Mouse (Mus musculus): ENCODE measurements around the gene Chic2. TPM values are rescaled to one million over a fixed set of nuclear protein-coding genes. Genes with fewer than 3 reads are reported as not detected.

Gene Chic2
- polyA plus RNA-seq, 1 experiment from 2014 or later = 38.7 TPM

DNA sequence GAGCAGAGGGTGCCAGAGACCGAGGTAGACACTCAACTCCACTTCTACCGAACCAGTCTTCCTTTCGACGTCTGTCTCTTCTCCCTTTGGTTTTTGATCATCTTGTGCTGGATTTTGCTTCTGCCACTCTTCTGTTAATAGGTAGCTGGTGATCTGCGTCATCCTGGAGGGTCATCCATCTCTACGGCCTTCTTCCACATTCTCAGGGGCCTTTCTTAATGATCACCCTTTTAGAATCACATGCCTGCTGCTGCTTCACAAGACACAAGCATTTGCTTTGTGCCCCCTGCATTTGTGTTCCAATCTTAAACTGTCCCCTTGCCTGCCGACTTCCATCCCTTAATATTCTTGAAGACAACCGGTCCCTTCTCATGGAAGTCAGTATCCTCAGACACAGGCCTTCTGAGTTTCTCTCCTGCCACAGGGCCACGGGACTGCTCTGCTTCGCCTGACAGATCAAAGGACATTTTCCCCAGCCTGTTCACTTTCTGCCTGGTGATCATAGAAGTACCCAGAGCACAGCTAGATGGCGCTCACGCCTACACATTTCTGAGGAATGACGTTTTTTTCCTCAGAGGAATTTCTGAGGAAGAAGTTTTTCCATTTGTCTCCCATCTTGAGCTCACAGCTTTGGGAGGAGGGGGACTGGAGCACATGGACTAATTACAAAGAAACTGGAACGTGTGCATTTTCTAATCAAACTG, 83.6 kb downstream of the Chic2 start:
- H3K4me1 ChIP-seq (replicated peaks) = peaks cover 17% of the 10 kb centered on the region
- no peaks in the 10 kb centered on the region for H3K36me3 ChIP-seq
- peaks cover 97% of the 10 kb centered on the region for H3K27me3 ChIP-seq (ENCODE audit: insufficient read depth, poor library complexity, severe bottlenecking)
- no peaks in the 10 kb centered on the region for H3K9me3 ChIP-seq
- 25% methylated on average over 14 of the region's 14 CpGs for WGBS
- no peak overlapping the region for H3K4me3 ChIP-seq
- peak; percentile 76 for DNase-seq (ENCODE audit: low spot score)
- H3K27ac ChIP-seq = no peak overlapping the region

DNA sequence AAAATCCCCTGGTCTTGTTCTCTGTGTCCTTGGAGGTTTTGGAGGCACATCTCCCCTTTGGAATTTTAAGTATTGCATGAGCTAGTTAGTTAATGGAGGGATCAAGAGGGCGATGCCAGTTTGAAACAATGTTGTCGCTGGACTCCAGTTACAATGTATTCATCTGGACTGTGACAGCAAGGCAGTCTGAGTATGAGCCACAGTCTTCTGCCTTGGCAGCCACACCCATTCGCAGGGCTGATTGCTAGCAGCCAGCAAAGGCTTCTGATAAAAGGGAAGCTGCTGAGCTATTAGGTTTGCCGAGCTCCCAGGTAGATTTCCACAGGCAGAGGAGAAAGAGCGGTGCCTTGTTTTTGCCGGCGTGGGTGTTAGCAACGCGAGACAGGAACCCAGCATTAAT, 84.3 kb downstream of the Chic2 start:
- 59% methylated on average over 9 of the region's 9 CpGs for WGBS
- H3K4me1 ChIP-seq (replicated peaks) = peaks cover 20% of the 10 kb centered on the region
- no peak overlapping the region for H3K27ac ChIP-seq
- H3K4me3 ChIP-seq = no peak overlapping the region
- peaks cover 100% of the 10 kb centered on the region for H3K27me3 ChIP-seq (ENCODE audit: insufficient read depth, poor library complexity, severe bottlenecking)
- DNase-seq (ENCODE audit: low spot score) = no peak
- H3K9me3 ChIP-seq = no peaks in the 10 kb centered on the region
- no peaks in the 10 kb centered on the region for H3K36me3 ChIP-seq

DNA sequence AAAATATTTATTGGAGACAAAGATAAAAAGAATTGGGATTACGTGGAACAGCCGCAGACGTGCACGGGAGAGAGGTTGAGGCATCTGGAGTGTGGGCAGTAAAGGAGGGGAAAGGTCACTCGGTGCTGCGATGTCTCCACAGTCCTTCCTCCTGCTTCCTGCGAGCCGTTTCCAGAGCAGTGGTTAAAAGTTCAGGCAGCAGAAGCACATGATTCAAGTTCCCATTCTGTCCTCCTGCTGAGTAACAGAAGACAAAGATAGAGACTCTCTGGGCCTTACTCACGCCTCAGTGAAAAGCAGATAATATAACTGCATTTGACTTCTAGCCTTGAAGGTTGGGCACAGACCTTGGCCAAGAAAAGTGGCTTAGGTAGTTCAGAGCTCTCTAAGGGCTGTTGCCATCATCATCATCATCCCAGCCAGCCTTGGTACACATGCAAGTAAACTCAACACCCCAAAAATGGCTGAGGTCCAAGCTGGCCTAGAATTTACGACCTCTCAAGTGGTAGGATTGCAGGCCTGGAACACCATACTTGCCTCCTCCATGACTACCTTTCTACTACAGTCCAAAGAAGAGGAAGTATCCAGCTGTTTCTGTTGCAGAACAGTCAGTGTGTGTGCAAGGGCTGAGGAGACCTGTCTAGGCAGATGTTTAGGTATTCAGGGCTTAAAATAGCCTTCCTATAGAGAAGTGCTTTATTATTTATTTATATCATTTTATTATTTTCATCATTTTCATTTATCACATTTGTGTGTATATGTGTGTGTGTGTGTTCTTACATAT, 87.1 kb downstream of the Chic2 start:
- no peak for DNase-seq (ENCODE audit: low spot score)
- Histone ChIP-seq H3K36me3 (no peaks in the 10 kb centered on the region), H3K27me3 (ENCODE audit: insufficient read depth, poor library complexity, severe bottlenecking) (peaks cover 90% of the 10 kb centered on the region), H3K4me3 (no peak overlapping the region), H3K4me1 (replicated peaks) (peaks cover 20% of the 10 kb centered on the region), H3K9me3 (no peaks in the 10 kb centered on the region), H3K27ac (no peak overlapping the region)
- 64% methylated on average over 10 of the region's 10 CpGs for whole genome bisulfite sequencing

- peaks cover 20% of the 10 kb centered on the region for H3K4me1 ChIP-seq (replicated peaks)
Observed at GRCm38 (mm10) chr5:74956335-74956734, 88.2 kb downstream of the Chic2 start.

GRCm38 (mm10) chr5:74955565-74955964, 89.0 kb downstream of the Chic2 start:
- no peaks in the 10 kb centered on the region for H3K36me3 ChIP-seq

More at GRCm38 (mm10) chr5:74956335-74956734, 88.2 kb downstream of the Chic2 start:
- no peak for DNase-seq (ENCODE audit: low spot score)
- Histone ChIP-seq H3K27ac (no peak overlapping the region), H3K36me3 (no peaks in the 10 kb centered on the region), H3K9me3 (no peaks in the 10 kb centered on the region), H3K4me3 (no peak overlapping the region), H3K27me3 (ENCODE audit: insufficient read depth, poor library complexity, severe bottlenecking) (peaks cover 85% of the 10 kb centered on the region)
- 43% methylated on average over 9 of the region's 9 CpGs for WGBS

DNA sequence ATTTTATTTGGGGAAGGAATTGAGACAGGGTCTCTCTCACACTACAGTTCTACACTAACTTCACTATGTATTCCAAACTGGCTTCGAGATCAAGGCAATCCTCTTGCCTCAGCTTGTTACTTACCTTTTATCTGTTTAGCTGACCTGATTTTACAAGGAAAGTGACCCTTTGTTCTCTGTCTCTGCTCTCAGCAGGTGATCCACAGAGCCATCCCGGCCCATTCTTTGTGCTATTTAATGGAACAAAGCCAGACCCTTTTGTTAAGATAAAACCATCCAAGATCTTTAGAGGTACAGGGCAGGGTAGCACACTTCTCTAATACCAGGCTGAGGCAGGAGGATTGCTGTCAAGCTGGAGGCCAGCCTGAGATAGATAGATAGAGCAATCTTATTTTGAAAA, 91.6 kb downstream of the Chic2 start:
- Histone ChIP-seq H3K27me3 (ENCODE audit: insufficient read depth, poor library complexity, severe bottlenecking) (peaks cover 80% of the 10 kb centered on the region), H3K9me3 (no peaks in the 10 kb centered on the region), H3K4me1 (replicated peaks) (peaks cover 11% of the 10 kb centered on the region; the same call in 1 of the 2 replicates), H3K27ac (no peak overlapping the region), H3K36me3 (no peaks in the 10 kb centered on the region), H3K4me3 (no peak overlapping the region)
- WGBS = 26% methylated on average over 2 of the region's 2 CpGs
- no peak for DNase-seq (ENCODE audit: low spot score)

More at GRCm38 (mm10) chr5:74955565-74955964, 89.0 kb downstream of the Chic2 start:
- Histone ChIP-seq H3K27ac (no peak overlapping the region), H3K4me3 (no peak overlapping the region), H3K9me3 (no peaks in the 10 kb centered on the region), H3K27me3 (ENCODE audit: insufficient read depth, poor library complexity, severe bottlenecking) (peaks cover 84% of the 10 kb centered on the region), H3K4me1 (replicated peaks) (peaks cover 15% of the 10 kb centered on the region)
- WGBS = 84% methylated on average over 1 of the region's 1 CpGs
- no peak for DNase-seq (ENCODE audit: low spot score)

DNA sequence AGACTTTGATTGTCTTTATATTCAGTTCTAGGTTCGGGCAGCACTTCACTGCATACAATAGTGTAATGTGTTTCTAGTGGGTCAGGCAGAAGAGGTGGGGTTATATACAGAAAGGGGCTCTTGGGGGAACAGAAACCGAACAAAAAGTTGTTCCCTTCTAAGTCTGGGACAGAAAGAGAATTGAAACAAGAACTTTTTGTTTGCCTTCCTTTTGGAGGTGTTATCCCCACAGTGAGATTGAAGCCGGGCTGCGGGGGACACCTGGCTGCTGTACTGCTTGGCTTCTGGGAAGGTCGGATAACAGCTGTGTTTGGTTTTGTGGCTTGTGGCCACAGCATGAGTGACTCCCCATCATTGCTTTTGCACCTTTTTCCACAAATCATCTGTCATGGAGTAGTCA, 93.2 kb downstream of the Chic2 start:
- H3K9me3 ChIP-seq = no peaks in the 10 kb centered on the region
- no peaks in the 10 kb centered on the region for H3K36me3 ChIP-seq
- H3K4me1 ChIP-seq (replicated peaks) = peaks cover 7% of the 10 kb centered on the region; the same call in 1 of the 2 replicates
- no peak overlapping the region for H3K4me3 ChIP-seq
- no peak for DNase-seq (ENCODE audit: low spot score)
- H3K27ac ChIP-seq = no peak overlapping the region
- 85% methylated on average over 5 of the region's 5 CpGs for WGBS
- H3K27me3 ChIP-seq (ENCODE audit: insufficient read depth, poor library complexity, severe bottlenecking) = peaks cover 75% of the 10 kb centered on the region

DNA sequence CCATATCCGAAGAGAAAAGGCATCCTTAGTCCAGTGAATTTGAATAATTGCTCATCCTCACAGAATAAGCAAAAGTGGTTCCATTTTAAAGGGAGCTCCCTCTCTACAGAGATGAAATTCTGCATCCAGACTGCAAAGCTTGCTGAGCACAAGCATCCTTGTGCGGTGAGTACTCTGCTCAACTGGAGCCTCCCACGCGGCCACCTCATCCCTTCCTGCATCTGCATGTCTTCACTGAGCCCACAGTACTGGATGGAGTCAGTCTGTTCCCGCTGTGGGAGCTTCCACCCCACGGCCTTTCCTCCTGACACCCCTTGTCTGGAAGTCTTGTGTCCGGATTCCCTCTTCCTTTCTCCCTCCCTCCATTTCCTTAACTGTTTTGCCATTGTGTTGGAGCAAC, 95.3 kb downstream of the Chic2 start:
- 0 out of 2 replicates have a peak, but pooled peaks cover 2% of the 10 kb centered on the region for H3K4me1 ChIP-seq (replicated peaks)
- no peaks in the 10 kb centered on the region for H3K9me3 ChIP-seq
- H3K4me3 ChIP-seq = no peak overlapping the region
- no peaks in the 10 kb centered on the region for H3K36me3 ChIP-seq
- H3K27ac ChIP-seq = no peak overlapping the region
- DNase-seq (ENCODE audit: low spot score) = no peak
- H3K27me3 ChIP-seq (ENCODE audit: insufficient read depth, poor library complexity, severe bottlenecking) = peaks cover 77% of the 10 kb centered on the region
- 76% methylated on average over 7 of the region's 7 CpGs for WGBS

DNA sequence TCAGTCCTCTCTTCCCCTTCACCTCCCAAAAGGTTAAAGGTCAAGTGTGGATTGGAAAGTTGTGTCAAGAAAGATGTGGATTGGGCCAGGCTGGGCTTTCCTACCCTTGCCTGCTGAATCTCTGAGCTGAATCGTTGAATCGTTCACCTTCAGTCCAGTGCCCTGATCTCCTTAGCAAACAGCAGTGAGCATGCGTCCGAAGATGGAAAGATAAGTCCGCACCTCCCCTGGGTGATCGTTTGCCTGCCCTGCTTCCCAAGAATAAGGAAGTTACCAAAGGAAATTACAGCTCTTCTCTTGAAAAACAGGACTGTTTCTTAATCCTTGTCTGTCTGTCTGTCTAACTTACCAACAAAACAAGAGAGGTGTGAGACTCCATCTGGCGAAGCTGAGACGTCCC, 96.1 kb downstream of the Chic2 start:
- no peak for DNase-seq (ENCODE audit: low spot score)
- Histone ChIP-seq H3K4me1 (replicated peaks) (peaks cover 10% of the 10 kb centered on the region; the same call in 1 of the 2 replicates), H3K36me3 (no peaks in the 10 kb centered on the region), H3K27ac (no peak overlapping the region), H3K9me3 (no peaks in the 10 kb centered on the region), H3K27me3 (ENCODE audit: insufficient read depth, poor library complexity, severe bottlenecking) (peaks cover 77% of the 10 kb centered on the region), H3K4me3 (no peak overlapping the region)
- WGBS = 68% methylated on average over 8 of the region's 8 CpGs

Other genes with a start within 250 kb of the Chic2 start
- gene Gsx2, start 30.8 kb upstream of the Chic2 start, polyA plus RNA-seq (2016; fragmentation: Nextera tagmentation; extraction: Ambion mirVana) = 0.67 and 5.9 TPM in 2 replicates
- gene Pdgfra, start 107.5 kb upstream of the Chic2 start, polyA plus RNA-seq (2016; fragmentation: Nextera tagmentation; extraction: Ambion mirVana) = 20.4 and 23.3 TPM in 2 replicates

All from hindbrain, embryonic 10.5 days (tissue).